Mouse (Mus musculus) cerebellum, adult 11-12 months (tissue): ENCODE measurements around the gene Ppl.

Experiments used
- DNase-seq: peaks from one replicate; pipeline ENCODE4 v3.0.0; 2022

Ppl gene

GRCm38 (mm10) chr16:5132401-5132801 is at the start of gene Ppl:
Gene Ppl (minus strand): TSS chr16:5132421.
- peak; percentile 70 for DNase-seq

GRCm38 (mm10) chr16:5172636-5173035 is 40.4 kb upstream of the Ppl start:
- no peak for DNase-seq

- DNase-seq, result no peak
These were observed 36.6 kb upstream of the Ppl start for GRCm38 (mm10) chr16:5168829-5169228.

GRCm38 (mm10) chr16:5168038-5168437 is 35.8 kb upstream of the Ppl start:
- DNase-seq, result no peak

GRCm38 (mm10) chr16:5164327-5164726 is 32.1 kb upstream of the Ppl start:
- no peak for DNase-seq

- DNase-seq, result no peak
These were observed 27.0 kb upstream of the Ppl start for GRCm38 (mm10) chr16:5159248-5159647.

- DNase-seq, result no peak
These were observed 24.9 kb upstream of the Ppl start for GRCm38 (mm10) chr16:5157113-5157512.

- no peak for DNase-seq
These were observed 24.3 kb upstream of the Ppl start for GRCm38 (mm10) chr16:5156495-5156894.

- no peak for DNase-seq
These were observed 22.8 kb upstream of the Ppl start for GRCm38 (mm10) chr16:5155014-5155413.

- DNase-seq, result no peak
These were observed 21.2 kb upstream of the Ppl start for GRCm38 (mm10) chr16:5153299-5154026.

GRCm38 (mm10) chr16:5150544-5150943 is 18.3 kb upstream of the Ppl start:
- no peak for DNase-seq

- no peak for DNase-seq
These were observed 14.8 kb upstream of the Ppl start, which contains the start of gene Sec14l5 for GRCm38 (mm10) chr16:5147037-5147385. Gene Sec14l5 (plus strand): TSS chr16:5147109.

- peak; percentile 60 for DNase-seq
These were observed 14.3 kb upstream of the Ppl start for GRCm38 (mm10) chr16:5146367-5147036.

- peak; percentile 48 for DNase-seq
These were observed 13.3 kb upstream of the Ppl start for GRCm38 (mm10) chr16:5145570-5145969.

GRCm38 (mm10) chr16:5139741-5140140 is 7.5 kb upstream of the Ppl start:
- DNase-seq, result no peak

- DNase-seq, result no peak
These were observed 4.9 kb upstream of the Ppl start for GRCm38 (mm10) chr16:5137006-5137540.

- no peak for DNase-seq
These were observed 4.3 kb upstream of the Ppl start for GRCm38 (mm10) chr16:5136505-5136904.

GRCm38 (mm10) chr16:5135551-5136261 is 3.5 kb upstream of the Ppl start:
- no peak for DNase-seq

- peak; percentile 66 for DNase-seq
These were observed 2.6 kb upstream of the Ppl start for GRCm38 (mm10) chr16:5134623-5135330.

GRCm38 (mm10) chr16:5131251-5131922 is 834 bp downstream of the Ppl start:
- no peak for DNase-seq

- no peak for DNase-seq
These were observed 1.5 kb downstream of the Ppl start for GRCm38 (mm10) chr16:5130766-5131165.

- no peak for DNase-seq
These were observed 2.0 kb downstream of the Ppl start for GRCm38 (mm10) chr16:5130196-5130595.
